Mouse (Mus musculus): Measurements from ENCODE around the gene Gpd1l. TPM values are rescaled to one million over a fixed set of nuclear protein-coding genes. Genes with fewer than 3 reads are reported as not detected.
"Not testable (repeated sequence)": the region's sequence is repeated elsewhere in the genome, so short reads cannot be mapped to it uniquely, and the experiment has no call there.

Gene Gpd1l
- 100 to 1,000 TPM; 106 to 108 TPM for total RNA-seq (2021)

DNA sequence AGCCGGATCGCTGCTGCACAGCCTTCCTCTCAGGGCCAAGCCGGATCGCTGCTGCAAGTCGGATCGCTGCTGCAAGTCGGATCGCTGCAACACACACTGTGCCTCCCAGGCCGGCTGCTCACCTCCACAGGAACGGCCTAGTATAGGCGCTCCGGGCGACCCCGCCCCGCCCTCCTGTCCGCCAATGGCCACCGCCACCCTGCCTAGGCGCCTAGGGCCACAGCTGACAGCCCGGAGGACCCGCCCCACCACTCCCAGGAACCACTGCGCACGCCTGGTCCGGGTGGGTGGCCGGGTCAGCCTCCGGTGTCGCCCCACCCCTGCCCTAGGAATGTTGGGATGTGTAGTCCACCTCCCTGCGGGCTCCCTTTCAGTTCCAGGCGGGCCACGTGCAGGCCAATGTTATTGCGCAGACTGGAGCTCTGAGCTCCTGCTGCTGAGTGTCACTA, at the start of gene Gpd1l:
Gene Gpd1l, minus strand, starts transcription at position 265 of the 449 bp plus-strand sequence.
- intact Hi-C loops (cut with DNase I), result no loop called here
- peak; percentile 95 to 98 for DNase-seq (ENCODE audit: extremely low spot score in 1 of 2, low spot score in 2 of 2)

DNA sequence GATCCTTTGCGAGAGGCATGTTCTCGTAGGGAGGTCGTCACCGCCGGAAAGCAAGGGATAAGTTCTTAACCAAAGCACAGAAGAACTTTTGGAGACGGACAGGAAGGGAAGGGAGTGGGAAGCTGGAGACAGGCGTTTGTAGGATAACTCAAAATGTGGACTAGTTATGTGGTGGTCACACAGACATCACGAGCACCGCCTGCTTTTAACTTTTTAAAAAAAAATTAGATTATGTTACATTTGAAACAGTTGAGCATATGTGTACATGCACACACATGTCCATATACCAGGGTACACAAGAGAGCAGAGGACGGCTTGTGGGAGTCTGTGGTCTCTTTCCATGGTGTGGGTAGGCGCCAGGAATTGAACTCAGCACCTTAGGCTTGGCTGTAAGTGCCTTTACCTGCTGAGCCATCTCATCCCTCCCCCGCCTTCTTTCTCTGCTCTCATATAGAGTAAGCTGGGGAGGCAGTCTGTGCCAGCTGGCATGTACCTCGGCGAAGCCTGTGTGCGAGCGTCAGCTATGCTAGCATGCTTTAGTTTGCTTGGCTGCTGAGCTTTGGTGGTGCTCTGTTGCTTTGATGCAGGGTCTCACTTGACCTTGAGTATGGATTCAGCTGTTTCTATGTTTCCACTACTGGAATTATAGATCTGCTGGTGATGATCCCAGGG, 49.0 kb upstream of the Gpd1l start, which contains the start of gene Rps27rt:
Gene Rps27rt, minus strand, starts transcription at position 51 of the 672 bp plus-strand sequence.
- peak in 1 of 2 experiments; percentile 35 for DNase-seq (ENCODE audit: extremely low spot score in 1 of 2, low spot score in 2 of 2)
- intact Hi-C loops (cut with DNase I), result no loop called here

DNA sequence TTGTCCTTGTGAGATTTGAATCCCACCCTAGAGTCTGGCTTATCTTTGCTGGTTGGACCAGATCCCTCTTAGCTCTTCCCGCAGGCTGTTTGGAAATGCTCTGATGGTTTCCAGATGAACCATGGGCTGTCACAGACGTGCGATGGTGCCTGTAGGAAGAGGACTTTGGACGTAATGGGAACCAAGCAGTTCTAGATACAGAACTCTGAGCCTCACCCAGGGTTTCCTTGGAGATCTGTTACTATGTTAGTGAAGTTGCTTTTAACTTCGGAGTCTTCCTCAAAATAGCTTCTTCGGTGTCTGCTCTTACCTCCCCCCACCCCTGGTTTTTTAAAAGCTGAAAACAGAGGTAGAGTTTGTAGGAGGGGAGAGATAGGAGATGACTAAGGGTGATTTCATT, 46.2 kb upstream of the Gpd1l start:
- DNase-seq (ENCODE audit: extremely low spot score in 1 of 2, low spot score in 2 of 2), result peak; percentile 19 to 42
- intact Hi-C loops (cut with DNase I), result loop anchor here (5.0 kb wide), 3 partner anchors 42 to 77 kb away; no protein-coding TSS in a partner anchor

DNA sequence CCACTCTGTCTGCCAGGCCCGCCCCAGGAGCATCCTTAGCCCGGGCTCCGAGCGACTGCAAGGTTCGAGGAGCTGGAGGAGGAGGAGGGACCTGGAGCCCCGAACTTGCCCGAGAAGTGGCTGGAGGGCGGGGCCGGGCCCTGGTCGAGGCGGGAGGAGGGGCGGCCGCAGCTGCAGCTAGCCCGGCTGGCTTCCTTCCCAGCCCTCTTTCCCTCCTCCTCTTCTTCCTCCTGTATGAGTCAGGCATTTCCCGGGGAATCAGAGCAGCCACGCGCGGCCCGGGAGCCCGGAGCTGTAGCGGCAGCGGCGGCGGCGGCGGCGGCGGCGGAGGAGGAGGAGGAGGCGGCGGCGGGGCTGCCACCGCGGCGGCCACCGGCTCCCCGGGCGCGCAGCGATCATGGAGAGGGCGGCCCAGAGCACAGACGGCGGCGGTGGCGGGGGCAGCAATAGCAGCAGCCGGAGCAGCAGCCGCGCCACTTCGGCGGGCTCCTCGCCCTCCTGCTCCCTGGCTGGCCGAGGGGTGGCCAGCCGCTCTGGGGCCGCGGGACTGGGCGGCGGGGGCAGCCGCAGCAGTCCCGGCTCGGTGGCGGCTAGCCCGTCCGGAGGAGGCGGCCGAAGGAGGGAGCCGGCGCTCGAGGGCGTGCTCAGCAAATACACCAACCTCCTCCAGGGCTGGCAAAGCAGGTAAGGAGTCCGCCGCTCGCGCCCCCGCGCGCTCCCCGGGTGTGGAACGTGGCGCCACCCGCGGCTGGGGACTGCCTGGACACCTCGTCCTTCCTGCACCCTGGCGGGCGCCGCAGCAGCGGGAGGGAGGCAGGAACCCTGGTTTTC, 44.7 kb upstream of the Gpd1l start, which contains the start of gene Osbpl10:
Gene Osbpl10, plus strand, starts transcription at position 289 of the 831 bp plus-strand sequence.
- peak; percentile 67 to 92 for DNase-seq (ENCODE audit: extremely low spot score in 1 of 2, low spot score in 2 of 2)
- intact Hi-C loops (cut with DNase I), result loop anchor here (5.0 kb wide), 3 partner anchors 44 to 79 kb away; no protein-coding TSS in a partner anchor

DNA sequence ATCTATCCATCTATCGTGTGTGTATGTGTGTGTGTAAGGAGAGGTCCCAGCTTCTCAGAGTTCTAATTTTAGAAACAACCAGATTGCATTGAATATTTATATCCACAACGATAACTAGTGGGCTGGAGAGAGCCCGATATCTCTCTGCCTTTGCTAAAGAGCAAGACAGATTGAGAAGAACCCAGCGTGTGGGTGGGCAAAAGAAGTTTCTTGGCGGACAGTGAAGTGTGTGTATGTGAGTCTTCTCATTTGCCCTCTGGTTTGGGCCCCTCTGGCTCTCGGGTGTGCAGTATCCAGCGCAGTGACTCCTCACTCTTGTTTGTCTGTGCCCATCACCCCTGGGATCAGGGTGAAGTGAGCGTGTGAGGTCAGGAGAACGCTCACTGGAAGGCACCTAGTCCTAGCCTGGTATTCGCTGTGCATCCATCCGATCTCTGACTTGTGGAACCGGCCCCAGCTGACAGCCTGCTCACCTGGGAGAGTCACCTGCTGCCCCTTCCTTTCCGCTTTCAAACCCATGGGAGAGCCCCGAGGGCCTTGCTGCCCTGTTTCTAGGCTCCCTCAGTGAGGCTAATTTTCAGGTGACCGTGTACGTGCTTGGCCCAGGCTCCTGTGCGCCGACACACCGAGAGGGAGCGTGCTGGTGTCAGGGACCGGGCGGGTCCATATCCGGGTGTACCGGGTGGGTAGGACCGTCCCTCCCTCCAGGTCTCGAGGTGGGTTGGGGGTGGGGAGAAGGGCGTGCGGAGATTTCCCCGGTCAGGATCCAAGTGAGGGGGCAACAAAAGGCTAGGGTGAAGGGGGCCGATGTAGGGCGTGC, 43.9 kb upstream of the Gpd1l start:
- intact Hi-C loops (cut with DNase I), result loop anchor here (5.0 kb wide), 3 partner anchors 45 to 80 kb away; no protein-coding TSS in a partner anchor
- DNase-seq (ENCODE audit: extremely low spot score in 1 of 2, low spot score in 2 of 2), result peak; percentile 64 to 65

DNA sequence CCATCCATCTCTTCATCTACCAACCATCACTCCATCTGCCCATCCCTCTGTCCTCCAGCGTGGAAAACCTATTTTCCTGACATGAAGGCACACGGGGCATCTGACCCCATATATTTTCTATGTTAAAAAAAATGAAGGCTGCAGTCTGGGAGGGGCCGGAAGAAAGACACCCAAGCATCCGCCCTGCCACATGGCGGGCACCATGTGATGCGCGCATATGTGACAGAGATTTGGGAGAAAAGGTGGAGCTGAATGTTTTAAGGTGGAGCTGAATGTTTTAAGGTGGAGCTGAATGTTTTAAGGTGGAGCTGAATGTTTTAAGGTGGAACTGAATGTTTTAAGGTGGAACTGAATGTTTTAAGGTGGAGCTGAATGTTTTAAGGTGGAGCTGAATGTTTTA, 32.5 kb upstream of the Gpd1l start:
- DNase-seq (ENCODE audit: extremely low spot score in 1 of 2, low spot score in 2 of 2); intact Hi-C loops (cut with DNase I): not testable (repeated sequence)

DNA sequence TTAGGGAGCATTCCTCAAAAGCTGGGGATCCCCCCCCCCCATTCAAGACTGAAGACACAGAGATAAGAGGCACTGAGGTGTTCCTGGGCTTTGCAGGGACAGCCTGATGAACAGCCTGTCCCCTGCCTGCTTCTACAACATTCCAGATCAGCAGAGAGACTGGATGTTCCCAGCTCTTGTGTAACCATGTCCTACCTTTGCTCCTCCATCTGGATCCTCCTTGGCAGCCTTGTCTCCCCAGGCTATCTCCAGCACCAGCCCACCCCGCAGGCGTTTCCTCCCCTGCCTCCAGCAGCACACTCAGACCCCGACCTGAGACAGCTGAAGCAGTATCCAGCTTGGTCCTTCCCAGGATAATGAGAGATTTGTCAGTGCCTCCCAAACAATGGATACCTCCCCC, 30.3 kb upstream of the Gpd1l start:
- intact Hi-C loops (cut with DNase I), result no loop called here

DNA sequence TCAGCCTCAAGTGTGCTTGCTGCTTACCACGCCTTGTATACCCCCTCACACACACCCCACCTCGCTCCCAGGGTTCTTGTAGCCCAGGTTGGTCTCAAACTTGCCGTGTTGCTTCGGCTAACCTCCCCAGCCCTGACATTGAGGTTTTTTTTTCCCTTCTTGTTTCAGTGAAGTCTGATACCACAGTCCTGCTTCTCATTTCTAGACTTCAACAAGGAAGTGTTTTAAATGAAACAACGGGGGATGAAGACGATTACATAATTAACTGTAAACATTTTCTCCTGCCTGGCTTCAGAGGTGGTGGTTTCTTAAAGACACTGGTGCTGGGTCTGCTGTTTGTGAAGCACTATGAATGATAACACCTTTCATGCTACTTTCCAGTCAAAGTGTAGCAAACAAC, 27.1 kb upstream of the Gpd1l start:
- intact Hi-C loops (cut with DNase I), result no loop called here
- DNase-seq (ENCODE audit: extremely low spot score in 1 of 2, low spot score in 2 of 2), result no peak

More for the DNA sequence above, 30.3 kb upstream of the Gpd1l start:
- no peak for DNase-seq (ENCODE audit: extremely low spot score in 1 of 2, low spot score in 2 of 2)

DNA sequence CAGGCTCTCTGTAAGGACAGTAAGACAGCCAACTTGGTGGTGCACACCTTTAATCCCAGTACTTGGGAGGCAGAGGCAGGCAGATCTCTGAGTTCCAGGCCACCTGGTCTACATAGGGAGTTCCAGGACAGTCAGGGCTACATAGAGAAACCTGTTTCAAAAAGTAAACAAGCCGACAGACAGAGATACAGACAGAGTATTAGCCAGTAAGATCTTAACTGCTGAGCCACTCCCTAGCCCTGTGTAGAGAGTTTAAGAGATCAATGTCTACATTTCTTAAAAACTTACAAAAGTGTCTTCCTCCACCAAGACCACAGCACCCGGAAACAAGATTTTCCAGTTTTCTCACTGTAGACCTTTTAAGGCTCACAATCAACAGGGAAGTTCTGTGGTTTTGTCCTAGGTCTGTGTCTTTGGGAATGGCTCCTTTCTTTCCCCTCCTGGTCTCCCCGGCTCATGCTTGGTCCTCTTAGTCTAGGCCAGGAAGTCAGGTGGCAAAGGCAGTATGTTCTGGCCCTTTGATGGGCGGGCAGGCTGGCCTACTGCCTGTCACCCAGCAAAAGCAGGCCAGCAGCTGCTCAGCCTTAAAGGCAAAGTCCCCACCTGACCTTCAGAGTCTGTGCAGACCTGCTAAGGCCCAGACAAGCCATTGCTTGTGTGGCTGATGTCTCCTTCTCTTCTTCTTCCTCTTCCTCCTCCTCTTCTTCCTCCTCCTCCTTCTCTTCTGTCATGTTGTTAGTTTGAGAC, 26.4 kb upstream of the Gpd1l start:
- DNase-seq (ENCODE audit: extremely low spot score in 1 of 2, low spot score in 2 of 2), result no peak
- intact Hi-C loops (cut with DNase I), result no loop called here

DNA sequence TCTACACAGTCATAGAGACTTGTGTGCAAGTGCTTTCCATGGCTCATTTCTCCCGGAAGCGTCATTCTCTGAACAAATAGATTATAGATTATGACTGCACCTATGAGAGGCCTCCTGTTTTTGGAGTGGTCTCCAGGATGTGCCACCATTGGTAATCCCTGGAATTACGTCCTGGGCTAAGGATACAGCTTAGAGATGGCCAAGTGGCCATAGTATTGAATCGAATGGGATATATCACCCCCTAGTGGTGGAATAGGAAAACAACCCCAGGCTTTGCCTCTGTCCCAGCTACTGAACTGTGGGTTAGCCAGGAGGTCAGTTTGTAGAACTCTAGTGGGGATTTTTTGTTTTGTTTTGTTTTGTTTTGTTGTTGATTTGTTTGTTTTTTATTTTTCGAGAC, 23.2 kb upstream of the Gpd1l start:
- DNase-seq (ENCODE audit: extremely low spot score in 1 of 2, low spot score in 2 of 2), result no peak
- intact Hi-C loops (cut with DNase I), result loop anchor here (2.0 to 5.0 kb wide), 2 partner anchors 44 to 160 kb away; no protein-coding TSS in a partner anchor

DNA sequence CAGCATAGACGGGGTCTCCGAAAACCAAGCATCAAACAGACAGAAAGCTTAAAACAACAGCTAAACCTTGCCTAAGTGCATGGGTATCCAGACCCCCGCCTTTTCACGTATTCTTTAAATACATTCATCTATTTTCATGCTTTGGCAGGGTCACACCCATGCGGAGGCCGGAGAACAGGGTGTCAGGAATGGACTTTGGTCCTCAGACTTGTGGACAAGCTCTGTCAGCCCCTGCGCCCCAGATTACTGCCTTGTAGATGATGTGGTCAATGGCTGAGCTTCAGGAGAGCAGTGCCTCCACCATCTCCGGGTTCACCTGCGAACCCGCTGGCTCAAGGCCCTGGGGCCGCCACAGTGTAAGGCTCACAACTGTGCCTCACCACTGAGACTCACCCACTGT, 21.6 kb upstream of the Gpd1l start:
- DNase-seq (ENCODE audit: extremely low spot score in 1 of 2, low spot score in 2 of 2), result no peak
- intact Hi-C loops (cut with DNase I), result loop anchor here (5.0 kb wide), 1 partner anchor 158 kb away; no protein-coding TSS in a partner anchor

DNA sequence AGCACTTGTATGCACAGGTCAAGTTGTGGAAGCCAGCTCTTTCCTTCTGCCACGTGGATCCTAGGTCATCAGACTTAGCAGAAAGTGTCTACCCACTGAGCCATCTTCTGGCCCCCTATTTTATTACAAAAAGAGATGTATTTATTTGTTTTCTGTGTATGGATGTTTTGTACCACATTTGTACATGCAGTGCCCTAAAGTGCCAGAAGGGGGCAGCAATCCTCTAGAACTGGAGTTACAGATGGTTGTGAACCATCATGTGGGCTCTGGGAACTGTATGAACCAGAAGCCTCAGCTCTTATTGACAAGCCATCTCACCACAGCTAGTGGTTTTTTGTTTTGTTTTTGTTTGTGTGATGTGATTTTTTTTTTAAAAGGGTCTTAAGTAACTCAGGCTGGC, 19.1 kb upstream of the Gpd1l start:
- intact Hi-C loops (cut with DNase I), result no loop called here
- no peak for DNase-seq (ENCODE audit: extremely low spot score in 1 of 2, low spot score in 2 of 2)

DNA sequence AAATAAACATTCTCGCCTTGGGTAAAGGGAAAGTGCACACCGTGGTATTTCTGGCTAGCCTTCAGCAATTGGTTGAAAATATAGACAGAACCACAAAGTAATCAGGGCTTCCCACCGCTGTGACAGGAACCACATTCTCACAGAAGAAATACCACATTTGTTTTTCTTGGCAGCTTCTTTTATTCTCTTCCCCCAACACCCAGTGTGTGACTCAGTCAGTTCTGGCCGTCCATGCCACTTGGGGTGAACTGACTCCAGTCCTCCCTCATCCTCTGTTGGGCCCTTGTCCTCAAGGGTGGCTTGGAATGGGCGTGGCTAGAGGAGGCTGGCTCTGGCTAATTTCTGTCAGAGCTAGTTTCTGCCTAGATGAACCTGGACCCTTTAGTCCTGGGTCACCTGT, 14.6 kb upstream of the Gpd1l start:
- intact Hi-C loops (cut with DNase I), result no loop called here
- DNase-seq (ENCODE audit: extremely low spot score in 1 of 2, low spot score in 2 of 2), result peak in 1 of 2 experiments; percentile 51

DNA sequence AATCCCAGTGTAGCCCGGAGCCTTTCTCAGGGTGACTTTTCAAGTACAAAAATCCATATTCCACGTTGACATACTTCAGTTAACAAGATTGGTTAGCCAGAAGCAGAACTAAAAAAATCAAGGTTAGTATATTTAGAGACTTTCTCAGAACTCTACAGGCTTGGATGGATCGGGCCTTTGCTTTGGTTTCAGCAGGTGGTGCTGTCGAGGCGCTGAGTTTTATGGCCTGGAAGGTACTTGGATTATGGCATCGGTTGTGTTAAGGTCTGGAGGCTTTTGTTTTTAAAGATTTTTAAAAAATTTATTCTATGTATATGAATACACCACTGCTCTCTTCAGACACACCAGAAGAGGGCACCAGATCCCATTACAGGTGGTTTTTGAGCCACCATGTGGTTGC, 11.8 kb upstream of the Gpd1l start:
- DNase-seq (ENCODE audit: extremely low spot score in 1 of 2, low spot score in 2 of 2), result no peak
- intact Hi-C loops (cut with DNase I), result no loop called here

DNA sequence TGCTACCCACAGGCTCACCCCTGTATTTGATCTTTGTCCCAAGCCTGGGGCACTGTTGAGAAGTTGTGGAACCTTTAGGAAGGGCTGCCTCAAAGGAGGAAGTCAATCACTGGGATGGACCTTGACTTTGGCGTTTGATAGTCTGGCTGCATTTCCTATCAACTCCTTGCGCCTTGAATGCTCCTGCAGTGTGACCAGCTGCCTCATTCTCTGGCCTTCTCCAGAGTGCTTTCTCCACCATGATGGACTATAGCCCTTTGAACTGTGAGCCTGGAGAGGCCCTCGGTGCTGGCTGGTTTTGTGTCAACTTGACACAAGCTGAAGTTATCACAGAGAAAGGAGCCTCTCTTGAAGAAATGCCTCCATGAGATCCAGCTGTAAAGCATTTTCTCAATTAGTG, 10.9 kb upstream of the Gpd1l start:
- no peak for DNase-seq (ENCODE audit: extremely low spot score in 1 of 2, low spot score in 2 of 2)
- intact Hi-C loops (cut with DNase I), result no loop called here

DNA sequence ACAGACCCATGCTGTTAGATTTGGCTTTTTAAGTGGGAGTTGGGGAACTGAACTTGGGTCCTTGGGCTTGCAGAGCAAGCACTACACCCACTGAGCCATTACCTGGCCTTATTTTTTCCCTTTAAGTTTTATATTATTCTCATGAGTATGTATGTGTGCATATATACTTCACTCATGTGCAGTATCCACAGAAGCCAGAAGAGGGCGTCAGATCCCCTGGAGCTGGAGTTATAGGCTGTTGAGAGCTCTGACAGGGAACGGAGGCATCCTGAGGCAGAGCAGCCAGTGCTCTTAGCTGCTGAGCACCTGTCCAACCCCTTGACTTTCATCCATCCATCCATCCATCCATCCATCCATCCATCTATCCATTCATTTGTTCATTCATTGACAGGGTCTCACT, 2.9 kb upstream of the Gpd1l start:
- no peak for DNase-seq (ENCODE audit: extremely low spot score in 1 of 2, low spot score in 2 of 2)
- intact Hi-C loops (cut with DNase I), result no loop called here

DNA sequence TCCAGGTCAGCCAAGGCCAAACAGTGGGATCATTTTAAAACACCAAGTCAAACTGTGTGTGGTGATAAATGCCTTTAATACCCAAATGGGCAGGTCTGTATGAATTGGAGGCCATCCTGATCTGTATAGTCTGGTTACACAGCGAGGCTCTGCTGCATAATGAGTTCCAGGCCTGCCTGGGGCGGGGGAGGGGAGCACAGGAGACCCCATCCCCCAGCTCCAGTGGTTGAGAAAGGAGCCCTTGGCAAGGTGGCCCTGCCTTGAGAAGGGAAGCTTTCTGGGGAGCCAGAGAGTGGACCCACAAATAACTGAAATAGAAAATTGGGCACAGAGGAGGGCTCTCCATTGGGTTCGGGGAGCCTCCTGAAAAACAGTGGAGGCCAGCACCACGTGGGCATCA, 1.5 kb upstream of the Gpd1l start:
- DNase-seq (ENCODE audit: extremely low spot score in 1 of 2, low spot score in 2 of 2), result no peak
- intact Hi-C loops (cut with DNase I), result no loop called here

DNA sequence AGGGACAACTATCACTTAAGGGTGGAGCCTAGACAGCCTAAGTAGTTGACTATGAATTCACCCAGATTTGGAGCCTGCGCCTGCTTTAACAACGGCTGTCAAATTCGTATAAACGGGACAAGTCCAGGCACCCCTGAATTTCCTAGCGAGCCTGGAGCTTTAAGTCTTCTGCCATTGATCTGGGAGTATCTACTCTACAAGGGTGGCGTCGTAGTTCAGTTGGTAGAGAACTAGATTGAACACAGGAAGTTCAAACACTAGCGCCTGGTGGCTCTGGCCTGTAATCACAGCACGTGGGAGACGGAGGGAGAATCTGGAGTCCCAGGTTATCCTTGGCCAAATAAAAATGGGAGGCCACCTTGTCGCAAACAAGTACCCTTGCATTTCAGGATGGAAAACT, 444 bp upstream of the Gpd1l start:
- intact Hi-C loops (cut with DNase I), result no loop called here
- DNase-seq (ENCODE audit: extremely low spot score in 1 of 2, low spot score in 2 of 2), result no peak
